Mouse (Mus musculus): ENCODE measurements around the gene Gls.

Gene Gls

DNA sequence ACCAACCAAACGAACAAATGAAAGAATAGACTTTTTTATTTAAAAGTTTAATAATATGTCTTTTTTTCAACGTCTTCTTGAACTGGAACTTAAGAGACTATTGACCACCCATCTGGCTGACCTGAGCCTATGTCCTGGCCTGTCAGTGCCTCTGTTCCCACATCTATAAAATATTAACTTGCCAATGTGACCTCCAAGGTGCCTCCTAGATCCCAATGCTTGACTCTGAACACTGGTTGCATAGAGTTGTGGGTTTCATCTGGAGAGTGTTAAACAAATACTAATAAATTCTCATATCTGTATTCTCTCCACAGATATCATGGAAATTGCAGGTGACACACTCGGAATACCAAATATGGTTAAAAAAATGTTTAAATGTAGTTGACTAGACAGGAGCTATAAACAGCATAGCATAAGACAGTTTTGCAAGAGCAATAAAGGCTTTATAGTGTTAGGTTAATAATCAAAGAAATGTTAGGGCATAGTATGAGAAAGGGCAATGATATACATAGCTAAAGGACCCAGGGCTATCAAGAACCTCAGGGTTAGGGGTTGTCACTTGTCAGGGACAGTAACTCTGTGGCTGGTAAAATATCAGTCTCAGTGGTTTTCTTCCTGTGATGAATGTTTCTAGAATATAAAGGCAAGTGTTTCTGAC lies 16.0 kb upstream of the Gls start:
- no peak for DNase-seq (ENCODE audit: low spot score in 2 of 2)

GRCm38 (mm10) chr1:52242270-52242669 lies 9.2 kb upstream of the Gls start:
- DNase-seq (ENCODE audit: low spot score in 2 of 2): no peak

- DNase-seq (ENCODE audit: low spot score in 2 of 2): no peak
These were observed 279 bp downstream of the Gls start for GRCm38 (mm10) chr1:52232766-52233140.

DNA sequence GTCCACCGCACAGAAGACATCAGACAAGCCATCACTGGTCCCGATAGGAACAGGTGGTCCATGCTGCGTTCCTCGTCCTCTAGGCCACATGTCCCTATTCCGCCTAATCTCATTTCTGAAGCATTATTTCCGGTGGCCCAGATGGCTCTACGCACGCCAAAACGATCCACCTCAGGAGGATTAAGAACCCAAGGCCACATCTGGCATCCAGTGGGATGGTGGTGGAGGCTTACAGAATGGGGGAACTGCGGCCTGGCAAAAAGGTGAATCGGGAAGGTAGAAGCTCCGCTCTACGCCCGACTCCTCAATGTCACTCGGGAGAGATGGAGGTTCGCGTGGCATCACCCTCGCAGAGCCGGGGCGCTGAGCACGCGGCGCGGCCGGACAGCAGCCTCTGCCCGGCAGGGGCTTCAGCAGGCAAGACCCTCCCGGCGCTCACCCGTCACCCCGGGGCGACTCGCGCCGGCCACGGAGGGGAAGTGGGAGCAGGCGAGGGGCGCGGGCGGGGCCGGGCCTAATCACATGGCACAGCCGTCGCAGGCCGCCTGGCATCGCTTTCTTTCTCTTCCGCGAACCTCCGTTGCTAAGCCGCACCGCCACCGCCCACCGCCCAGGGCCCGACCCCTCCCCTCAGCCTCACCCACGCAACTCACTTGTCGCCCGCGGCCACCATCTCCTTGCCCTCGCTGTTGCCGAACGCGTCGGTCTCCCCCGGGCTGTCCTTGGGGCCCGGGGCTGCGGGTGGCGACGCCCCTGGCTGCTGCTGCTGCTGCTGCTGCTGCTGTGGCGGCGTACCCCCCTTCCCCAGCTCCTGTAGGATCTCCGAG lies 880 bp downstream of the Gls start:
- DNase-seq (ENCODE audit: low spot score in 2 of 2): peak; percentile 76 to 81

DNA sequence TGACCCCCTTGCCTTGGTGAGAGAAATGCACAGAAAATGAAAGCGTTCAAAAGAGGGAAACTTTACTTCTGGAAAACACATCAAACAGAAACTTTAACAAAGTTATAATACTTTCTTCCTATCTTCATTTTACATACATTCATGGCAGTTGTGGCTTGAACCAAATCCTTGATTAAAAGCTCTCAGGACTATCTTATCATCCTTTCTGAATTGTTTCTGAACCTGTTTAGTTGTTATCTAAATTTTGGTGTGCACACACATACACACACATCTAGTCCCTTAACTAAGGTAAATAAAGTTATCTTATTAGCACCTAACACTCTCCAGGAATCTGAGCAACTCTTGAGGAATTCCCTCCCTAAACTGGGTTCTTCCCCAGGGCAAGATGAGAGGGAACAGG lies 2.6 kb downstream of the Gls start:
- no peak for DNase-seq (ENCODE audit: low spot score in 2 of 2)

DNA sequence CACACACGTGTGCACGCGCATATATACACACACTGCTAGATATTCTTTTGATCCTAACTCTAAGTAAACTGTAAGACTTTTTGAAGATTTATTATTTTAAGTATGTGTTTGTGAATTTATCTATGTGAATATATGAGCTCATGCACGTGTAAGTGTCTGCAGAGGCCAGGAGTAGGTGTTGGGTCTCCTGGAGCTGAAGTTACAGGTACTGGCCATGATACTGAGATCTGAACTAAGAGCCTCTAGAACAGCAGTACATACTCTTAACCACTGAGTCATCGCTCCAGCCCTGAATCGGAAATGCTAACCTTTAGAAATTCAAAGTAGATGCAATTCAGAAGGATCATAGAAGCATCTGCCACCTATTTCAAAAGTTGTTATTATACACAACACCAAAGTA lies 4.9 kb downstream of the Gls start:
- no peak for DNase-seq (ENCODE audit: low spot score in 2 of 2)

DNA sequence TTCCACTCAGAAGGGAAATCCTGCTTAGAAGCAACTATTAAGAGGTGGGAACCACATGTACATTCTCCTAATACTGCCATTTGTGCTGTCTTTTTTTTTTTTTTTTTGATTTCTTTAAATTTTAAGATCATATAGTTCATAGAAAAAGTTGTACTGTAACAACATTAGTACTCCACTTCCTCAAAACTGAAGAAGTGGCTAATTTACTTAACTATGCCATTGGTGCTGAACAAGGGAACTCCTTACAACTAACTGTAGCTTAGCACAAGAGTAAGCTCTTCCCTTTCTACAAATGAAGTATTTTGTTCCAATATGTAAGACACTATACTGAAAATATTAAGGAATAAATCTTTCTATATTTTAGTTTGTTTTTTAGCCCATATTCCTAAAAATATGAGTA lies 6.6 kb downstream of the Gls start:
- DNase-seq (ENCODE audit: low spot score in 2 of 2): no peak

DNA sequence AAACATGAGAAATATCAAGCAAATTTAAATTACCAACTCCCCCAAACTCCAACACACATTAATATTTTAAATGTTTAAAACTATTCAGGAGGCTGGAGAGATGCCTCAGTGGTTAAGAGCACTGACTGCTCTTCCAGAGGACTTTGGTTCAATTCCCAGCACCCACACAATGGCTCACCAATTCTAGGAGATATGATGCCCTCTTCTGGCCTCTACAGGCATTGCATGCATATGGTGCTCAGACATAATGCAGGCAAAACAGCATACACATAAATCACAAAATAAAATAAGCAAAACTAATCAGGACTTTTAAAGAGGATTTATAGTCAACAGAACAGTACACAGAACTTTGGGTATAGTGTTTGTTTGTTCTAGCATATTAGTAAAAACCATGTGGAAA lies 16.3 kb downstream of the Gls start:
- no peak for DNase-seq (ENCODE audit: low spot score in 2 of 2)

DNA sequence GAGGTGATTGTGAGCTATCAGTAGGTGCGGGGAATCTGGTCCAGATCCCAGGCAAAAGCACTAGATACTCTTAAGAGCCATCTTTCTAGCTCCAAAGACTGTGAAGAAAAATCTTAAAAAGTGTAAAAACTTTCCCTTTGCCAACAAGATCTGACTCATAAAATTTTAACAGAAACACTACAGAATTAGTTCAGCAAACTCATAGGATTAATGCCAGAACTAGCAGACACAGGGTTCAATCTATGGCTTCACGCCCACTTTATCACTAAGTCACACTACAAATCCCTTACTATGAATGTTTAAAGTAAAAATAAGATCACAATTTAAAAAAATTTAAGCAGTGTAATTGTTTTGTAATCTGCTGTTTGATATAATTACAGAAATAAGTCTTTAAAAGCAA lies 50.0 kb downstream of the Gls start:
- no peak for DNase-seq (ENCODE audit: low spot score in 2 of 2)

GRCm38 (mm10) chr1:52181994-52182393 lies 51.0 kb downstream of the Gls start:
- DNase-seq (ENCODE audit: low spot score in 2 of 2): no peak

DNA sequence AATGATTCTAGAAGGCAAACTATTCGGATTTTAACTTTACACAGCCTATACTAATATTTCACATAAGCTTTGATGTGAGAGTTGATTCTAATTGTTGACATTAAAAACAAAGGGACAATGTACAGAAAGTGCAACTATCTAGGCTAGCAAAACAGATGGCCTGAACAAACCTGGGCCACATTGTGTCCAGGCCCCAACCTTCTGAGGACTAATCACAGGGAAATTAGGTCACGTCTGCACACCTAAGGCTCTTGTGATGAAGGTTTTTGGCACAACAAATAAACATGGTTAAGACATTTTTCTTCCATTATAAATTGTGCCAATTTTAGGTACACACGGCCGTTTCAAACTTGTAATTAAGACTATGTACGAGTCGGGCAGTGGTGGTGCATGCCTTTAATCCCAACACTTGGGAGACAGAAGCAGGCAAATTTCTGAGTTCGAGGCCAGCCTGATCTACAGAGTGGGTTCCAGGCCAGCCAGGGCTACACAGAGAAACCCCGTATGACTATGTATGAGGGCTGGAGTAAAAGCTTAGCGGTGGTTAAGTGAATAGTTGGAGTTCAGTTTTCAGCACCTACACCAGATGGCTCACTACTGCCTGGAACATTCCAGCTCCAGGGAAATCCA lies 53.0 kb downstream of the Gls start:
- no peak for DNase-seq (ENCODE audit: low spot score in 2 of 2)

- DNase-seq (ENCODE audit: low spot score in 2 of 2): no peak
These were observed 56.0 kb downstream of the Gls start for GRCm38 (mm10) chr1:52176999-52177398.

DNA sequence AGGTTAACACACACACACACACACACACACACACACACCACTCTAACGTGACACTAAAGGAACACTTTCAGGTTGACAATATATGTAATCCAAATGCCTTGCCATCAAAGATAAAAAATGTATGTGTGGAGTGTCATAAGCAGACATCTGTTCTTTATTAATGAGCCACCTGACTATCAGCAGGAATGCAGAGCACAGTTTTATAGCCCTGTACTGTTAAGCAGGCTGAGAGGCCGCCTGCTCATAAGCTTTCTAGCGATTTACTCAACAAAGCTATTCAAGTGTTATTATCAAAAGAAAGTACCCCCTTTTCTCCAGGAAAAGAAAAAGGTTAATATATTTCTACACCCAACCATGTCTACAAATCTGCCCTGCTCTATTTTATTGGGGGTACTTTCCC lies 57.0 kb downstream of the Gls start:
- DNase-seq (ENCODE audit: low spot score in 2 of 2): no peak

- no peak for DNase-seq (ENCODE audit: low spot score in 2 of 2)
These were observed 57.7 kb downstream of the Gls start for GRCm38 (mm10) chr1:52175321-52175720.

GRCm38 (mm10) chr1:52171271-52171670 lies 61.8 kb downstream of the Gls start:
- no peak for DNase-seq (ENCODE audit: low spot score in 2 of 2)

DNA sequence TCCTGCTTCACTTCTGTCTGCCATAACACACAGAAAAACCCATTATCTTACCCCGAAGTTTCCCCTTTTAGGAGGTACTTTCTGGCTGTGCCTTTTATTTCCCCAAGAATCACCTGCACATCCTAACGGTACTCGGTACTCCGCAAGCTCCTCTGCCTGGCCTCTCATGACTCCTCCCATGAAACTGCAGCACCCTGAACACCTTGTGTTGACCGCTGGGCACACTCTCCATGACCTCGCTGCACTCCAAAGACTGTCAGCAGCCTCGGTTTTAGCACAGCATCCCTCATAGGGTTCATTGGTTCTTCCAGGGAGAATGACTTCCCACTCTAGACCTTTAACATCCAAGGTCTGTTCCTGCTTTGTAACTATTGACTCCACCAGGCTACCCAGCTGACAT lies 62.3 kb downstream of the Gls start:
- DNase-seq (ENCODE audit: low spot score in 2 of 2): no peak

DNA sequence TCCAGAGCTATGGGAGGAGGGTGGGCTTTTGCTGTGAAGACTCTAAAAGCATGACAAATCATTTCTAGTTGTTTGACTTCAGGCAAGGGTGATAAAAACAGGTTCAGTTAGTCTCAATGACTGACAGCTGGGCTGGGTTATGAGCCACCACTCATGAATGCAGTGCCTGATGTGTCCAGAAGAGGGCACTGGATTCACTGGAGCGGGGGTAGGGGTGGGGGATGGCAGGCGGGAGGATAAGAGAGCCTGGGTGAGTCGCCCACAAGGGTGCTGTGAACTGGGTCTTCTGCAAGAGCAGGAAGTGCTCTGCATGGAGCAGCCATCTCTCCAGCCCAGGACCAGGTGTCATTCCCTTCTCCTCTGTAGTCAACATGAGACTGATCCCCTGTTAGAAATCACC lies 63.0 kb downstream of the Gls start:
- peak; percentile 25 to 61 for DNase-seq (ENCODE audit: low spot score in 2 of 2)

- DNase-seq (ENCODE audit: low spot score in 2 of 2): no peak
These were observed 66.3 kb downstream of the Gls start for GRCm38 (mm10) chr1:52166652-52167220.

- no peak for DNase-seq (ENCODE audit: low spot score in 2 of 2)
These were observed 69.2 kb downstream of the Gls start for GRCm38 (mm10) chr1:52163707-52164457.

DNA sequence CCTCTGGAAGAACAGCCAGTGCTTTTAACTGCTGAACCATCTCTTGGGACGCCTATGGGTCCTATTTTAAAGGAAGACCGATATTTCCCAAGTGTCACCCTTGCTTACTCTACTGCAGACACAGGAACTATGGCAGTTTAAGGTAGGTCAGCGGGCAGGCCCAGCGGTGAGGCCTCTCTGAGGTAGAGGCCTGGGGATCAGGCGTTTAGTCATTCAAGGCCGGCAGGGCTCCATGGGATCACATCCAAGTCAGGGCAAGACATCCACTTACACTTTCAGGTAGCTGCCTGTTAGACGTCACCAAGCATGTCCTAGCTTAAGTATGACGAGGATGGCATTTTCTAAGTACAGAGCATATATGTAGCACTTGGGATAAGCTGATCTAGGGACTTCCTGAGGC lies 71.9 kb downstream of the Gls start:
- peak in 1 of 2 experiments; percentile 4 for DNase-seq (ENCODE audit: low spot score in 2 of 2)

DNA sequence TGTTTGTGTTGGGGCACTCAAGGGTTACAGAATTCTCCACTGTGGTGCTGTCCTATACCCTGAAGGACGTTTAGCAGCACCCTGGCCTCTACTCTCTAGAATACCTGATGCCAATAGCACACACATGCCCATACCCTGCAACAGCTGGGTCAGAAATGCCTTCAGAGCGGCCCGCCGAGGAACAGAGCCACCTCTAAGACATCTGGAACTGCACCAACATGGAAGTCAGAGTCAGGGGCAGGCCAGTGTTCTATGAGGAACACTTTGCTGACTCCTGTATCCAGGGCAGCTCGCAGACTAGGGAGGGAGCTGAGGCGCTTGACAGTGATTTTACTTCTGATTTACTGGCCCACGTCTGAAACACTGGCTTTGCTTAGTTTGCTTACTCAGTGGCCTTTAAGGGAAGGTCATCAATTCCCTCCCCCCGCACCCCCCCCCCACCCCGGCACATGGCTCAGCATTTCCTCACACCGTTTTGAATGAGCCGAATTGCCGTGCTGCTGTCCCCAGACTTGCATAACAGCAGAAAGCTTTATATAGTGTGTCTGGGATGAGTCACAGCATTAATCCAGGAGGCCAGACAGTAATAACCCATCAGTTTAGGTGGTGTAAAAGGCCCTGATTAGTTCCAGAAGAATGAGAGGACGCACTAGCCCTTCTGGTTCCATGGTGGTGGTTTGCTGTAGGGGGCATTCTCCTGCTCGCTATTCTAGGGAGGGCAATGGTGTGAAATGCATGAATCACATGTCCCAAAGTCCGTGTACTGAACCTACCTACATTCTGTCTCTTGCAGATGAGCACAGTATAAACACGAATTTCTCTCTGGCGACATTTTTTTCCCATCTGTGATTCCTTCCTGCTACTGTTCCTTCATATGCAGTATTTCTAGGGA lies 74.3 kb downstream of the Gls start:
- no peak for DNase-seq (ENCODE audit: low spot score in 2 of 2)

Data from spleen, postnatal 10 days (tissue).